Mouse (Mus musculus) spleen, adult 2 months (tissue): ENCODE data around the gene Gbp8. TPM values are rescaled to one million over a fixed set of nuclear protein-coding genes. Genes with fewer than 3 reads are reported as not detected.
A peak's percentile ranks its signal among the peaks of the same experiment; 100 is the strongest.
"Not testable (repeated sequence)": the region's sequence is repeated elsewhere in the genome, so short reads cannot be mapped to it uniquely, and the experiment has no call there.

Source experiments
- DNase-seq, 2 experiments: peaks; one replicate each; pipeline versions ENCODE4 v3.0.0 to v3.0.0-alpha.2; 2012 to 2021; ENCODE audit warnings: low spot score in 2 of 2, low read depth in 1 of 2
- H3K27ac ChIP-seq: fragments of 200-500 bp; 2 replicates; pipeline ENCODE4 v1.5.1; 2012; ENCODE audit warnings: low read length, inconsistent platforms; ENCODE audit not compliant: insufficient read depth
- H3K27me3 ChIP-seq: fragments of 200-500 bp; 2 replicates; pipeline ENCODE4 v1.6.1; 2012; ENCODE audit warnings: mild to moderate bottlenecking, moderate library complexity, low read length, inconsistent platforms; ENCODE audit not compliant: control insufficient read depth, insufficient read depth
- H3K36me3 ChIP-seq: fragments of 200-500 bp; 2 replicates; pipeline ENCODE4 v1.6.1; 2012; ENCODE audit warnings: mild to moderate bottlenecking, low read length, inconsistent platforms; ENCODE audit not compliant: control insufficient read depth, insufficient read depth
- H3K4me1 ChIP-seq: fragments of 200-500 bp; 2 replicates; pipeline ENCODE4 v1.6.1; 2011; ENCODE audit warnings: inconsistent platforms; ENCODE audit not compliant: control insufficient read depth, insufficient read depth, insufficient read length
- H3K4me3 ChIP-seq: fragments of 200-500 bp; 2 replicates; pipeline ENCODE4 v1.5.1; 2011; ENCODE audit warnings: mild to moderate bottlenecking, inconsistent platforms; ENCODE audit not compliant: insufficient read depth, insufficient read length; ENCODE audit errors: extremely low read depth
- CTCF ChIP-seq: fragments of 200-500 bp; IDR thresholded peaks from 2 replicates; pipeline ENCODE4 v1.5.1; 2011; ENCODE audit warnings: mild to moderate bottlenecking, inconsistent platforms; ENCODE audit not compliant: insufficient read depth, insufficient read length, insufficient replicate concordance; ENCODE audit errors: extremely low read depth
- POLR2A ChIP-seq: fragments of 200-500 bp; IDR thresholded peaks from 2 replicates; pipeline ENCODE4 v1.6.1; 2011; ENCODE audit warnings: low read depth, low read length, inconsistent platforms
- WGBS: fragments of 180-500 bp; shearing (Covaris S2); methylation state at CpG from one replicate; pipeline ENCODE4 v1.1.7; 2018; 5-methylcytosine and 5-hydroxymethylcytosine counted together
- polyA plus RNA-seq: library from polyadenylated mRNA; depleted of rRNA; stranded (reverse); fragments of >200 nt; gene quantifications from 2 replicates; pipeline ENCODE4 v1.2.3, GENCODE M21; 2012

Gene Gbp8
- polyA plus RNA-seq, 1 experiment: 12.8 TPM

DNA sequence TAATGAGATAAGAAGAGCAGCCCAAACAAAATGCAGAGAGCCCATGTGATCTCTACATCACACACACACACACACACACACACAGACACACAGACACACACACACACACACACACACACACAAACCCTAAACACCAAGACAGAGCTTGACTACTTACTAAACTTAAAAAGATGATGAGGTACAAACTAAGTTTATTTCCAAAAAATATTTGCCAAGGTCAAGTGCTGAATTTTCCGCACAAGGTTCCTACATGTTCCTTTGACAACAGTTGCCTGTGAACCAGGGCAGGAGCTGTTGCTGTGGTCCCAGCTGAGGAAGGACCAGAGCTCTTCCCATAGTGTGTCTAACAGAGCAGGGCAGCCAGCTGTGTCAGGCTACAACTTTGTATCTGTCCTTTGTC is 434 bp downstream of the Gbp8 start:
- Histone ChIP-seq H3K4me1 (peaks cover 7% of the 10 kb centered on the region; the same call in 1 of the 2 replicates), H3K27ac (peak overlapping the region; percentile 83), H3K36me3 (peaks cover 6% of the 10 kb centered on the region; the same call in 1 of the 2 replicates), H3K4me3 (peak overlapping the region; percentile 68), H3K27me3 (no peaks in the 10 kb centered on the region)
- WGBS: 73% methylated on average over 1 of the region's 1 CpGs
- no peak for DNase-seq
- TF ChIP-seq POLR2A (no peak), CTCF (no peak)

DNA sequence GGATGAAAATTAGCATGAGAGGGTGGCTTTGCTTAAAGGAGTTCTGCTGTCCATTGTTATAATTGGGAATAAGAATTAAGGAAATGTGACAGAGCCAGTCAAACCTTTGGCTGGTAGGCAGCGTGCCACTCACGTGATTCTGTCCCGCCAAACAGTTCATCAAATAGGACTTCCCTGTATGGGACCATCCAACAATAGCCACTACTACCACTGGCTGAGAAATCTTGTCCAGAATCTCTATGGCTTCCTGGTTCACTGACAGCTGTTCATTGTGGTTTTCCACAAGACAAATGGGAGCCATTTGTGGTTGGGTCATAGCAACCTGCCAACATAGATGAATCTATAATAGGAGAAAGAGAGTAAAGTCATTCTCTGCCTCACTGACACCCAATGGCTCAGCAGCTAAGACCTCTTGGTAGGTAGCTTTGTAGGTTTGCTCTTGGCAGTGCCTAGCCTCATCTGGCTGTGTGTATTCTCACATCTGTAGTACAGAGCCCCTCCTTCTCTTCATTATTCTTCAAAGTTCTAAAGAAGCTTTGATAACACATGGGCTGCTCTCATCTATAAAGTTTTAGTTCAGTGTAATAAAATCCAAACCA is 2.5 kb downstream of the Gbp8 start:
- not testable (repeated sequence) for DNase-seq, H3K36me3 ChIP-seq, H3K27me3 ChIP-seq, H3K27ac ChIP-seq, H3K4me1 ChIP-seq, H3K4me3 ChIP-seq
- WGBS: 37% methylated on average over 3 of the region's 3 CpGs

GRCm38 (mm10) chr5:105121731-105122130 is 17.6 kb downstream of the Gbp8 start:
- H3K27me3 ChIP-seq, H3K4me1 ChIP-seq, H3K4me3 ChIP-seq, DNase-seq, H3K27ac ChIP-seq: not testable (repeated sequence)
- 90% methylated on average over 6 of the region's 6 CpGs for WGBS
- peaks cover 38% of the 10 kb centered on the region for H3K36me3 ChIP-seq

GRCm38 (mm10) chr5:105115740-105116139 is 23.6 kb downstream of the Gbp8 start:
- no peak overlapping the region for H3K27ac ChIP-seq
- TF ChIP-seq CTCF (no peak), POLR2A (no peak)
- H3K36me3 ChIP-seq: peaks cover 23% of the 10 kb centered on the region
- H3K4me3 ChIP-seq: no peak overlapping the region
- no peak for DNase-seq
- peaks cover 17% of the 10 kb centered on the region; the same call in 1 of the 2 replicates for H3K4me1 ChIP-seq
- 26% methylated on average over 2 of the region's 2 CpGs for WGBS
- no peaks in the 10 kb centered on the region for H3K27me3 ChIP-seq

DNA sequence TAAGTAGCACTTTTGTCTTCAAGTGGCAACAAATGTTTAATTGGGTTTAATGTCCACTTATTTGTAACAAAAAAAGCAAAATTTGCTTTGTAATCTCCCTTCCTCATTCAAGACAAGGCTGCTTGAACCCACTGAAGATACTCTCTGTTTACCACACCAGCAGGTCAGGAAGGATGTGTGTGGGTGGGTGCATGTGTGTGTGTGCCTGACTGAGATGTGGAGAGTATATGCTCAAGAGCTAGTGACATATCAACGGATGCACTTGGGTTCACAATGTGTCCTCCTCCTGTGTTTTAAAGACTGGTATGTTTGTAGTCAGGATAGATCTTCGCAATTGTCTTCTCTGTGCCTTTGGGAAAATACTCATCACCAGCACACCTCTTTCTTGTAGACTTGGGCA is 24.6 kb downstream of the Gbp8 start:
- 24% methylated on average over 2 of the region's 2 CpGs for whole genome bisulfite sequencing
- no peak for TF ChIP-seq CTCF
- no peak for TF ChIP-seq POLR2A

GRCm38 (mm10) chr5:105113656-105114055 is 25.7 kb downstream of the Gbp8 start:
- Histone ChIP-seq H3K4me1 (peaks cover 17% of the 10 kb centered on the region; the same call in 1 of the 2 replicates), H3K36me3 (peaks cover 12% of the 10 kb centered on the region), H3K4me3 (no peak overlapping the region), H3K27ac (0 out of 2 replicates have a peak overlapping the region, but pooled peaks have one; percentile 74), H3K27me3 (no peaks in the 10 kb centered on the region)
- DNase-seq: no peak
- no peak for TF ChIP-seq CTCF
- TF ChIP-seq POLR2A: no peak
- WGBS: 76% methylated on average over 5 of the region's 5 CpGs

More for the DNA sequence above, 24.6 kb downstream of the Gbp8 start:
- peaks cover 17% of the 10 kb centered on the region; the same call in 1 of the 2 replicates for H3K4me1 ChIP-seq
- DNase-seq: peak; percentile 61 to 65
- H3K27ac ChIP-seq: peak overlapping the region; percentile 20; the same call in 1 of the 2 replicates
- no peaks in the 10 kb centered on the region for H3K27me3 ChIP-seq
- H3K4me3 ChIP-seq: no peak overlapping the region
- H3K36me3 ChIP-seq: peaks cover 17% of the 10 kb centered on the region

- H3K36me3 ChIP-seq, H3K27me3 ChIP-seq, H3K4me3 ChIP-seq: not testable (repeated sequence)
- 0% methylated on average over 4 of the region's 4 CpGs for WGBS
- DNase-seq: peak; percentile 73 to 80
- peak overlapping the region; percentile 82 for H3K27ac ChIP-seq
- H3K4me1 ChIP-seq: peaks cover 15% of the 10 kb centered on the region; the same call in 1 of the 2 replicates
These were observed 29.0 kb downstream of the Gbp8 start for GRCm38 (mm10) chr5:105110271-105110852.

- H3K36me3 ChIP-seq, H3K27me3 ChIP-seq: not testable (repeated sequence)
- Histone ChIP-seq H3K27ac (peak overlapping the region; percentile 94), H3K4me3 (peak overlapping the region; percentile 63), H3K4me1 (peaks cover 11% of the 10 kb centered on the region; the same call in 1 of the 2 replicates)
- peak in 1 of 2 experiments; percentile 16 for DNase-seq
- WGBS: 0% methylated on average over 1 of the region's 1 CpGs
These were observed 29.6 kb downstream of the Gbp8 start for GRCm38 (mm10) chr5:105109775-105110174.

DNA sequence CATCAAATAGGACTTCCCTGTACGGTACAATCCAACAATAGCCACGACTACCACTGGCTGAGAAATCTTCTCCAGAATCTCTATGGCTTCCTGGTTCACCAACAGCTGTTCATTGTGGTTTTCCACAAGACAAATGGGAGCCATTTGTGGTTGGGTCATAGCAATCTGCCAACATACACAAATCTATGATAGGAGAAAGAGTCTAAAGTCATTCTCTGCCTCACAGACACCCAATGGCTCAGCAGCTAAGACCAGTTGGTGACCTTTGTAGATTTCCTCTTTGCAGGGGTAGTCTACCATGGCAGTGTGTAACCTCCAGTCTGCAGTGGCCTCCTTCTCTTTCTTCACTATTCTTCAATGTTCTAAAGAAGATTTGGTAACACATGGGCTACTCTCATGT is 33.7 kb downstream of the Gbp8 start:
- not testable (repeated sequence) for H3K4me3 ChIP-seq, H3K27ac ChIP-seq, H3K27me3 ChIP-seq, DNase-seq, H3K4me1 ChIP-seq, H3K36me3 ChIP-seq
- 19% methylated on average over 2 of the region's 2 CpGs for WGBS
